Mouse (Mus musculus) heart, postnatal 36 days (tissue): ENCODE measurements at regions not wholly inside any gene's neighbourhood (a gene's known extent, or its start where the extent isn't known, plus 50 kb on each side); places are given as distances from the start of the nearest gene placed in this dataset.

Experiments
- DNase-seq, 2 experiments: peaks; one replicate each; pipeline ENCODE4 v3.0.0; 2021 to 2022
- intact Hi-C: fragments of 180-260 bp; cut with DNase I; formaldehyde crosslinking; loops from one replicate; pipeline ENCODE4 v1.15.1; 2025

DNA sequence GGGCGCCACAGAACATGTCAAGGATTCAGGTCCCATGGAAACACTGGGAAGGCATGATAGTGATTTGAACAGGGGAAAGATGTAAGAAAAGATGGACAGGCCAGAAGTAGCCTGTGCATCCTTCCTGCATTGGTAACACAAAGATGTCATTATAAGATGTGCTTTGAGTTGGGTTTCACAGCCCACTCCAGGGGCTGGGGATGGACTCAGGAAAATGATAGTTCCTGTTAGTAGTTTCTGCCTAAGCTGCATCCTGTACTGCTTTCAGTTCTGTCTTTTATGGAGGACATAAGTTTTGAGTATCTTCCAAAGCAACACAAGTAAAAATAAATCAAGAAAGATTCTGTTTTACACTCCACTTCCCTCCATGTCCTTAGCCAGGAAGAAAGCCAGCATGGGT is 109.2 kb upstream of the Atp2b1 start:
- intact Hi-C loops = no loop called here
- DNase-seq = no peak

DNA sequence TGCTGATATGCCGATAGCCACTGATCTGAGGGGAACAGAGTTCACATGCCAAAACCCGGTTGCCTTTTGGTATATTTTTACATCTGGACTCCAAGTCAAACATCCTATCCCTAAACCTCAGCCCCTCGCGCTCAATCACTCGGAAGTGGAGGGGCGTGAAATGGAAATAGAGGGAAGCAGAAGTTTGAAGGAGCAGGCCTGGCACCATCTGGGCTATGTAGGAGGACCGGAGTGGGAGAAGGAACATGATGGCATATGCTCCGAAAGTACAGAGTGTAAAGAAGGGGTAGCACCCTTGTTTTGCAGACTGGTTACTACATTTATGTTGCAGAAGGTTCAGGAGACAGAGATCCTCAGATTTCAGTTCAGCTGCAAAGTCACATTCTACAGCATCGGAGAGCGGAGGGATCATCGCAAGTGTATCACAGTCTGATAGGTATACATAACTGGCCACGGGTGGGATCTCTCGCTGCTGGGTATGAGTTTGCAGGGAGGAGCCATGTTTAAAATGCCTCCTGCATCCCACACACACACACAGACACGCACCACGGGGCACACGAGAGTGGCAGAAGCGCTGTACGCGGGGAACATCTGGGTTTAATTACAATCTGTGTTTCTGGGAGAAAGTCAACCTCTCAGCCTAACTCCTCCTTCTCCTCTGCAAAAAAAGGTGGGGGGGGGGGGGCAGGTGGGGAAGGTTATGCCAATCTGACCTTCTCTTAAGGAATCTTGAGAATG is 107.2 kb upstream of the Atp2b1 start:
- intact Hi-C loops = no loop called here
- no peak for DNase-seq

DNA sequence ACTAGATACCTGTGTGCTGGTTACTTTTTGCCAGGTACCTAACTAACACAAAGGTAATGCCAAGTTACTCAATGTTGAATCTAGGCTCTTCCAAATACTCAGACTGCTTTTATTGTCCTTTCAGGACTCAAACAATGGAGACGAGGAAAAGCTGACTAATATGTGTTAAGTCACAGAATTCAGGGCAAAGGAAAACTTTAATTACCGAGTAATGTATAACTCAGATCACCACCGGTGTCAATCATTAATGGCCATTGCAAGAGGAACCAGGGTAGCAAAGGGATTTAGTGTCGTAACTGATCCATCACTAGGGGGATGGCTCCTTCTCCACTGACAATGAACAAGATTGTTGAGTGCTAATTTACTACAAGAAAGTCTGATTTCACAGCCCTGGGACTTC is 105.6 kb upstream of the Atp2b1 start:
- DNase-seq = no peak

GRCm38 (mm10) chr10:98829051-98829450 is 85.2 kb upstream of the Atp2b1 start:
- intact Hi-C loops = no loop called here
- DNase-seq = no peak

More for the DNA sequence above, 105.6 kb upstream of the Atp2b1 start:
- intact Hi-C loops = no loop called here

- intact Hi-C loops = no loop called here
Measured at GRCm38 (mm10) chr10:98831488-98831887, 82.7 kb upstream of the Atp2b1 start.

GRCm38 (mm10) chr10:98837289-98838181 is 76.7 kb upstream of the Atp2b1 start:
- intact Hi-C loops = no loop called here
- no peak for DNase-seq

More at GRCm38 (mm10) chr10:98831488-98831887, 82.7 kb upstream of the Atp2b1 start:
- no peak for DNase-seq

GRCm38 (mm10) chr10:98838926-98839679 is 75.1 kb upstream of the Atp2b1 start:
- intact Hi-C loops = no loop called here

DNA sequence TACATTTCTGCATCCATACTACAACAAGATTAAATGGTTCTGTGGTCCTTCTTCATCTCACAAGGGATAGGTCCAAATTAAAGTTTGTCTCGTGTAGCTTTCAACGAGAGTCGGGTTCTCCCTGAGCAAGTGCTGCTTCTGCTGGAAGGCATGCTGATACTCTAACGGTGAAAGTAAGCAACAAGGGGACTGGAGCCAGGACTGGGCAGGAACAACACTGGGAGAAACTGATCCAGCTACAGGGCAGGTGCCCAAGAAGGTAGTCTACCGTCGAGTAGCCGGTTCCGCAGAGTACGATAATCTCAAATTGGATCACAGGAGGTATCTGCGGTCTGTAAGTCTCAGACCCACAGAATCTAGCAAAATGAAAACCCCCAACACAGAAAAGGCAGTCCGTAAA is 74.2 kb upstream of the Atp2b1 start:
- no peak for DNase-seq
- intact Hi-C loops = no loop called here

More at GRCm38 (mm10) chr10:98838926-98839679, 75.1 kb upstream of the Atp2b1 start:
- DNase-seq = no peak

GRCm38 (mm10) chr10:98840411-98840810 is 73.8 kb upstream of the Atp2b1 start:
- DNase-seq = no peak
- intact Hi-C loops = no loop called here

DNA sequence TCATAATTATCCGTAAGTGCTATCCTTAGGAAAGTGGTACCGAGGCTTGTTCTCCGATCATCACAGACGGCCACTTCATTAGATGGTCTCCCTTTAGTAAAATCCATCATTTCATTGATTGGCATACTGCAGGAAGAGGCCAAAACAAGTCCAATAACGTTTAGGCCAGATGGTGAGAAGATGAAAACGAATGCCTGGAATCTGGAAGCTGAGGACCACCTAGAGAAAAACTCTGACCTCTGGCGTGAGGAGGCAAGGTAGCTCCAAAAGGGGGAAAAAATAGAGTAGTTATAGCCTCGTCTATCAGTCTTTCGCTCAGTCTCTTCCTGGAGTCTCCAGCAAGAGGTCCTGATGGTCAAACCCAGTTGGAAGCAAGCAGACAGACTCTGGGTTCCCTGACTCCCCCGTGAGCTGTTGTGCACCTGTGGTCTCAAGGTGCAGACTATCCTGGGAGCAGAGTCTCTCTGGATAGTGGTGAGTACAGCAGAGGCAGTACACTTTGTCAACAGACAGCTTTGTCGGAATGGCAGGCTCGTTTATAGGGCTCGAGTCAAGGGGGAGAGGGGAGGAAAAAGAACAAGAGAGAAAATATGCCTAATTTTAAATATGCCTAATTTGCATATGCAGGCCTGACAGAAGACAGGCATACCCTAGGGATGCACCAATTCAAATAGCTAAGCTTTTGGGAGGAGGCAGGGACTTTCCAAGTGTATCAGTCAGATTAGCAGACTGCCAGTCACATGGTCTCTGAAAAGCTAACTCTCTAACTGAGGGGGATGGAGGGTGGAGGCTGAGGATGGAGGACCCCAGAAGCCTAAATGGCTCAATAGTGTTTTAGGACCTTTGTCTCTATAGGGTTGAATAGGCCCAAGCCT is 73.0 kb upstream of the Atp2b1 start:
- DNase-seq = no peak
- intact Hi-C loops = no loop called here

- intact Hi-C loops = no loop called here
- no peak for DNase-seq
Measured at GRCm38 (mm10) chr10:98841860-98842259, 72.3 kb upstream of the Atp2b1 start.

DNA sequence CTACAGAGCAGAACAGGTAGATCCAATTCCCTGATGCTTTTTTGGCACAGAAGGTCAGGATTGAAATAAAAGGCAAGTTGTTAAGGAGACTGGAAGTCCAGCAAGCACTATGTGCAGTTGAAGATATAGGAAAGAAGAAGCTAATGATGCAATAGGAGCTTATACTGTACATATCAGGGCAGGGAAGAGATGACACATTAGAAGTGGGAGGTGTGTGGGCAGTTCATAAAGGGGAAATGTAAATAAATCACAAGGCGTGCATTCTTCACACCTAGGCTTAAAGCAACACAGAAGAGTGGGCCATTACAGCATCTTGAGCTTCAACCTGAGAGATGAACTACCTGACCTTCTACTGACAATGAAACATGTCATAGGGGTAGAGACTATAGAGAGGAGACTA is 71.5 kb upstream of the Atp2b1 start:
- DNase-seq = no peak
- intact Hi-C loops = no loop called here

DNA sequence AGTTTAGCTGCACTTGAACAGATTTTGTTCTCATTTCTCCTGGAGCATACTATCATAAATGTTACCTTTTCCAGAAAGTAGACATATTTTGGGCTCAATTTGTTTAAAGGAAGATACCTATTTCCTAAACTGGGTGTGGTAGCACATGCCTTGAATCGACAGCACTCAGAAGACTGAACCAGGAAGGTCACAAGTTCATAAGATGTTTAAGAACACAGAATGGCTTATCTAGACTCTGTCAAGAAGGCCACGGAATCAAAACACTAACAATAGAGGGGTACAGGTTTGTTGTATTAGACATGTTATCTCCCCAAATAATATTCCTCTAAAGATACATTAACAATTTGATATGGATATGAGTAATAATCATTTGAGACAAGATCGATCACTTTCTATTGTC is 64.4 kb upstream of the Atp2b1 start:
- intact Hi-C loops = no loop called here
- no peak for DNase-seq

- intact Hi-C loops = loop anchor here (1.0 to 5.0 kb wide), 3 partner anchors 57 to 196 kb away; partner anchors contain the start of gene Atp2b1
- DNase-seq = peak; percentile 59 to 65
Measured at GRCm38 (mm10) chr10:98857395-98857794, 56.8 kb upstream of the Atp2b1 start.

DNA sequence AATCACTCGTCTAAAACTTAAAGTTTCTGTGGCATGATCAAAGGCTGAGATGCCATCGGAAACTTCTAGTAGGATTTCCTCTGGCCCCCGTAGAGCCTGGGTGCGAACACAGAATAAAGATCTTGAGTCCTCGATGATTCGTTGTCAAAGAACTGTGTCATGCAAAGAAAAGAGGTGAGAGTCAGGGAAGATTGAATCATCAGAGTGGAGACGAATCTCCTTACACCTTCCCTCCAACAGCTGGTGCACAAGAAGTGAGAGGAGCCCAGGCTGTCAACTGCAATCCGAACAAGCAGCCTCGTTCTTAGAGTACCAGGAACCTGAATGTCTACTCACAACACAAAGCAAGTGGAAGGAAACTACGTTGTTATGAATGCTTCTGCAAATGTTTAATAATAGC is 52.7 kb upstream of the Atp2b1 start:
- no peak for DNase-seq

DNA sequence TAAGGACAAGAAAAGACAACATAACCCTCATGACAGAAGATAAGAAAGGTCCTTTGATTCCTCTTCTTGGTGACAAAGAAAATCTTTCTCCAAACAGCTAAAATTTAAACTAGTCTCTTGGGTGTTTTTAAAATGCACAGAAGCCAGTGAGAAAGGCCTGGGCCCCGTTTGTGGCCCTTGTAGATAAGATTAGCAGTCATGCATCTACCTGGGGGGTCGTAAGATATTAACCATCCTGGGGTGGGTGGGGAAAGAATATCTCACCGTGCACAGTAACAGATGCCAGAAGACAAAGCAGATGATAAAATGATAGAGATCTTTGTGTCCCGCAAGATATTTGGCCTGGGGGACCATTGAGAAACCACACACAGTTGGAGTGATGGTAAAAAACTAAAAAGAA is 51.5 kb upstream of the Atp2b1 start:
- no peak for DNase-seq
- intact Hi-C loops = no loop called here

More for the DNA sequence above, 52.7 kb upstream of the Atp2b1 start:
- intact Hi-C loops = no loop called here

GRCm38 (mm10) chr10:98864384-98864783 is 49.8 kb upstream of the Atp2b1 start:
- DNase-seq = no peak
- intact Hi-C loops = loop anchor here (2.0 kb wide), 1 partner anchor 42 kb away; no protein-coding TSS in a partner anchor
